27 mouse cellular contexts compared by ENCODE assay signal in genomic region chr6:118051474-118051873, GRCm38 (mm10). TPM values are rescaled to one million over a fixed set of nuclear protein-coding genes. Genes with fewer than 3 reads are reported as not detected.
DNase-seq lines count a peak whose midpoint lies in the region; ATAC-seq and TF ChIP-seq lines count a peak whose summit lies in the region.
"Had no signal": no experiment of that assay in that cellular context is flagged by ENCODE, and none has a peak within 500 bp of the region (broad histone marks: within the 10 kb centered on the region; RNA-seq: fewer than 3 reads in every experiment).

No protein-coding gene starts in this region.

- WGBS in heart, embryonic 10.5 days = 28% methylated on average over 4 of the region's 4 CpGs
- WGBS in heart, embryonic 11.5 days (ENCODE audit: insufficient replicate concordance) = 44% methylated on average over 4 of the region's 4 CpGs
- 29% methylated on average over 4 of the region's 4 CpGs for WGBS in heart, embryonic 16.5 days
- WGBS in midbrain, postnatal 0 days = 83% methylated on average over 4 of the region's 4 CpGs
- WGBS in midbrain, embryonic 16.5 days = 91% methylated on average over 4 of the region's 4 CpGs

- no peak overlapping the region for H3K9ac ChIP-seq in heart, embryonic 11.5 days (ENCODE audit: low read depth, low read length)
- no peak overlapping the region for H3K9ac ChIP-seq in heart, embryonic 16.5 days (ENCODE audit: low read length)
- H3K9ac ChIP-seq in midbrain, postnatal 0 days (replicated peaks; ENCODE audit: low read length, poor library complexity, severe bottlenecking) = no peak overlapping the region
- H3K9ac ChIP-seq in midbrain, embryonic 16.5 days (ENCODE audit: low read depth, low read length) = no peak overlapping the region
- H3K9ac ChIP-seq: embryonic facial prominence, embryonic 15.5 days; forebrain, embryonic 12.5 days; forebrain, postnatal 0 days; hindbrain, embryonic 14.5 days; limb, embryonic 12.5 days; liver, embryonic 15.5 days had no signal

- H3K36me3 ChIP-seq in heart, embryonic 10.5 days = no peaks in the 10 kb centered on the region
- H3K36me3 ChIP-seq in heart, embryonic 11.5 days (ENCODE audit: control insufficient read depth, insufficient read depth, low read length) = no peaks in the 10 kb centered on the region
- no peaks in the 10 kb centered on the region for H3K36me3 ChIP-seq in heart, embryonic 16.5 days (ENCODE audit: control insufficient read depth, insufficient read depth)
- no peaks in the 10 kb centered on the region for H3K36me3 ChIP-seq in midbrain, postnatal 0 days (ENCODE audit: insufficient read depth, low read length)
- H3K36me3 ChIP-seq in midbrain, embryonic 16.5 days (ENCODE audit: control insufficient read depth, insufficient read depth, low read length) = no peaks in the 10 kb centered on the region
- H3K36me3 ChIP-seq: embryonic facial prominence, embryonic 10.5 days; embryonic facial prominence, embryonic 15.5 days; forebrain, embryonic 12.5 days; limb, embryonic 12.5 days; liver, embryonic 15.5 days had no signal

- H3K4me2 ChIP-seq in heart, embryonic 11.5 days = no peak overlapping the region; the same call in 1 of the 2 replicates
- no peak overlapping the region for H3K4me2 ChIP-seq in heart, embryonic 16.5 days (ENCODE audit: low read depth, low read length)
- H3K4me2 ChIP-seq in midbrain, postnatal 0 days (ENCODE audit: low read depth, low read length, poor library complexity, severe bottlenecking) = no peak overlapping the region
- H3K4me2 ChIP-seq in midbrain, embryonic 16.5 days (ENCODE audit: low read length) = no peak overlapping the region
- H3K4me2 ChIP-seq: embryonic facial prominence, embryonic 15.5 days; forebrain, embryonic 12.5 days; hindbrain, embryonic 14.5 days; limb, embryonic 12.5 days; liver, embryonic 15.5 days had no signal

- H3K4me3 ChIP-seq in heart, embryonic 10.5 days = 0 out of 2 replicates have a peak overlapping the region, but pooled peaks have one; percentile 12
- H3K4me3 ChIP-seq in heart, embryonic 11.5 days (ENCODE audit: low read depth, low read length) = no peak overlapping the region
- H3K4me3 ChIP-seq in heart, embryonic 16.5 days (ENCODE audit: low read length) = no peak overlapping the region
- H3K4me3 ChIP-seq in midbrain, postnatal 0 days (ENCODE audit: low read depth, low read length) = no peak overlapping the region
- no peak overlapping the region for H3K4me3 ChIP-seq in midbrain, embryonic 16.5 days (ENCODE audit: low read depth, low read length)
- H3K4me3 ChIP-seq in gastrocnemius, adult 2 months = no peak overlapping the region
- H3K4me3 ChIP-seq: embryonic facial prominence, embryonic 10.5 days; embryonic facial prominence, embryonic 15.5 days; forebrain, embryonic 12.5 days; limb, embryonic 12.5 days; liver, embryonic 15.5 days had no signal

- peak overlapping the region; percentile 53 for H3K27ac ChIP-seq in heart, embryonic 10.5 days
- H3K27ac ChIP-seq in heart, embryonic 11.5 days (ENCODE audit: low read depth, low read length) = no peak overlapping the region
- H3K27ac ChIP-seq in heart, embryonic 16.5 days (ENCODE audit: low read length) = no peak overlapping the region
- 0 out of 2 replicates have a peak overlapping the region, but pooled peaks have one; percentile 32 for H3K27ac ChIP-seq in midbrain, postnatal 0 days (ENCODE audit: low read depth, low read length)
- no peak overlapping the region for H3K27ac ChIP-seq in midbrain, embryonic 16.5 days (ENCODE audit: low read length)
- H3K27ac ChIP-seq in gastrocnemius, adult 2 months = no peak overlapping the region
- H3K27ac ChIP-seq: embryonic facial prominence, embryonic 10.5 days; embryonic facial prominence, embryonic 15.5 days; forebrain, embryonic 12.5 days; hindbrain, embryonic 14.5 days; limb, embryonic 12.5 days; liver, embryonic 15.5 days had no signal

- ATAC-seq in heart, embryonic 11.5 days (replicated peaks; ENCODE audit: insufficient number of reproducible peaks, low FRiP score, low TSS enrichment) = no peak
- ATAC-seq in heart, embryonic 16.5 days (replicated peaks; ENCODE audit: extremely low read depth, insufficient read depth, low FRiP score) = peak; percentile 60
- ATAC-seq in midbrain, postnatal 0 days (ENCODE audit: low FRiP score) = no peak
- no peak for ATAC-seq in midbrain, embryonic 16.5 days
- ATAC-seq: activated CD4-positive, CD25-positive, alpha-beta regulatory T cell, adult 4 months; forebrain, postnatal 0 days; intestine, postnatal 0 days had no signal

- intact Hi-C loops in gastrocnemius, adult 2 months (cut with DNase I) = no loop called here

- H3K4me1 ChIP-seq in heart, embryonic 10.5 days = peaks cover 20% of the 10 kb centered on the region
- peaks cover 13% of the 10 kb centered on the region for H3K4me1 ChIP-seq in heart, embryonic 11.5 days (ENCODE audit: control insufficient read depth, insufficient read depth, low read length)
- H3K4me1 ChIP-seq in heart, embryonic 16.5 days (ENCODE audit: control insufficient read depth, insufficient read depth, low read length) = peaks cover 12% of the 10 kb centered on the region
- H3K4me1 ChIP-seq in midbrain, postnatal 0 days (ENCODE audit: insufficient read depth, low read length) = no peaks in the 10 kb centered on the region
- H3K4me1 ChIP-seq in midbrain, embryonic 16.5 days (ENCODE audit: control insufficient read depth, insufficient read depth, low read length) = 0 out of 2 replicates have a peak, but pooled peaks cover 2% of the 10 kb centered on the region
- H3K4me1 ChIP-seq: embryonic facial prominence, embryonic 10.5 days; embryonic facial prominence, embryonic 15.5 days; forebrain, embryonic 12.5 days; limb, embryonic 12.5 days; liver, embryonic 15.5 days had no signal

- 0 out of 2 replicates have a peak, but pooled peaks cover 3% of the 10 kb centered on the region for H3K27me3 ChIP-seq in heart, embryonic 10.5 days (ENCODE audit: insufficient read depth, poor library complexity, severe bottlenecking)
- no peaks in the 10 kb centered on the region for H3K27me3 ChIP-seq in heart, embryonic 11.5 days (ENCODE audit: control insufficient read depth, insufficient read depth, low read length)
- H3K27me3 ChIP-seq in heart, embryonic 16.5 days (ENCODE audit: control insufficient read depth, insufficient read depth, low read length) = no peaks in the 10 kb centered on the region
- no peaks in the 10 kb centered on the region for H3K27me3 ChIP-seq in midbrain, postnatal 0 days (ENCODE audit: insufficient read depth, low read length)
- no peaks in the 10 kb centered on the region for H3K27me3 ChIP-seq in midbrain, embryonic 16.5 days (ENCODE audit: control insufficient read depth, insufficient read depth, low read depth, low read length)
- H3K27me3 ChIP-seq: embryonic facial prominence, embryonic 15.5 days; forebrain, embryonic 12.5 days; limb, embryonic 12.5 days; liver, embryonic 15.5 days had no signal

- TF ChIP-seq CTCF in midbrain, postnatal 0 days (IDR thresholded peaks at IDR 0.05) = no peak
- no peak for TF ChIP-seq CTCF in gastrocnemius, adult 2 months (IDR thresholded peaks at IDR 0.05)

- DNase-seq in heart, embryonic 10.5 days (ENCODE audit: low spot score) = no peak
- DNase-seq in heart, adult 8-10 months (ENCODE audit: low spot score) = no peak
- no peak for DNase-seq in midbrain, postnatal 0 days (ENCODE audit: low spot score)
- DNase-seq in gastrocnemius, adult 2 months = no peak
- DNase-seq: adrenal gland, adult 2 months; cerebellum, postnatal 14 days; forebrain, postnatal 0 days; gastrocnemius, postnatal 14 days; kidney, adult 9 months; kidney, postnatal 10 days; midbrain, embryonic 14.5 days; spleen, adult 18-20 months; thymus, postnatal 14 days had no signal

- no peaks in the 10 kb centered on the region for H3K9me3 ChIP-seq in heart, embryonic 10.5 days
- no peaks in the 10 kb centered on the region for H3K9me3 ChIP-seq in heart, embryonic 11.5 days (replicated peaks; ENCODE audit: control insufficient read depth, low read length)
- H3K9me3 ChIP-seq in heart, embryonic 16.5 days (replicated peaks; ENCODE audit: control insufficient read depth, low read length) = no peaks in the 10 kb centered on the region
- no peaks in the 10 kb centered on the region for H3K9me3 ChIP-seq in midbrain, postnatal 0 days (ENCODE audit: low read length)
- no peaks in the 10 kb centered on the region for H3K9me3 ChIP-seq in midbrain, embryonic 16.5 days (replicated peaks; ENCODE audit: control insufficient read depth, low read length, poor library complexity, severe bottlenecking)
- H3K9me3 ChIP-seq: embryonic facial prominence, embryonic 10.5 days; embryonic facial prominence, embryonic 15.5 days; forebrain, embryonic 12.5 days; limb, embryonic 12.5 days; liver, embryonic 15.5 days had no signal

RNA-seq across cellular contexts. Expression of gene Rasgef1a, which starts 40.2 kb away (rescaled TPM):
- polyA plus RNA-seq in heart, embryonic 10.5 days (2016; fragmentation: Nextera tagmentation; extraction: Ambion mirVana) = 0.35 and 0.43 TPM in 2 replicates
- 0.30 and 0.49 TPM in 2 replicates for polyA plus RNA-seq in heart, embryonic 11.5 days (2014; fragmentation: Nextera tagmentation; extraction: Ambion mirVana)
- 0.71 and 0.72 TPM in 2 replicates for polyA plus RNA-seq in heart, embryonic 16.5 days (2015; fragmentation: Nextera tagmentation; extraction: Ambion mirVana)
- under 1 TPM; 0.35 to 0.69 (median 0.42) TPM for total RNA-seq in heart, adult 8-10 months (2022)
- 23.0 and 25.4 TPM in 2 replicates for total RNA-seq in midbrain, postnatal 0 days (2014; rRNA removed)
- 10.9 and 11.6 TPM in 2 replicates for polyA plus RNA-seq in midbrain, postnatal 0 days (2015; fragmentation: Nextera tagmentation; extraction: Ambion mirVana)
- 7.8 and 8.8 TPM in 2 replicates for polyA plus RNA-seq in midbrain, embryonic 16.5 days (2015; fragmentation: Nextera tagmentation; extraction: Ambion mirVana)
- total RNA-seq in gastrocnemius, adult 2 months (2021) = under 1 TPM in 1 of 2 experiments, not detected in 1; 0.18 TPM
- total RNA-seq: granulocyte monocyte progenitor cell, adult 5-6 weeks; hematopoietic stem cell, adult 5-6 weeks; liver, adult 2 months had no signal
- polyA plus RNA-seq: limb, embryonic 12.5 days had no signal

Comparison
In these comparisons a context has a peak if more than half of its experiments do, and no peak if none do; other contexts are left out.
1. H3K27ac ChIP-seq: peak in heart, embryonic 10.5 days (single experiment) and midbrain, postnatal 0 days (single experiment); none in heart, embryonic 11.5 days (single experiment), heart, embryonic 16.5 days (single experiment), midbrain, embryonic 16.5 days (single experiment) and gastrocnemius, adult 2 months (single experiment).